Mouse (Mus musculus): ENCODE measurements at regions not wholly inside any gene's neighbourhood (a gene's known extent, or its start where the extent isn't known, plus 50 kb on each side); places are given as distances from the start of the nearest gene placed in this dataset.

DNA sequence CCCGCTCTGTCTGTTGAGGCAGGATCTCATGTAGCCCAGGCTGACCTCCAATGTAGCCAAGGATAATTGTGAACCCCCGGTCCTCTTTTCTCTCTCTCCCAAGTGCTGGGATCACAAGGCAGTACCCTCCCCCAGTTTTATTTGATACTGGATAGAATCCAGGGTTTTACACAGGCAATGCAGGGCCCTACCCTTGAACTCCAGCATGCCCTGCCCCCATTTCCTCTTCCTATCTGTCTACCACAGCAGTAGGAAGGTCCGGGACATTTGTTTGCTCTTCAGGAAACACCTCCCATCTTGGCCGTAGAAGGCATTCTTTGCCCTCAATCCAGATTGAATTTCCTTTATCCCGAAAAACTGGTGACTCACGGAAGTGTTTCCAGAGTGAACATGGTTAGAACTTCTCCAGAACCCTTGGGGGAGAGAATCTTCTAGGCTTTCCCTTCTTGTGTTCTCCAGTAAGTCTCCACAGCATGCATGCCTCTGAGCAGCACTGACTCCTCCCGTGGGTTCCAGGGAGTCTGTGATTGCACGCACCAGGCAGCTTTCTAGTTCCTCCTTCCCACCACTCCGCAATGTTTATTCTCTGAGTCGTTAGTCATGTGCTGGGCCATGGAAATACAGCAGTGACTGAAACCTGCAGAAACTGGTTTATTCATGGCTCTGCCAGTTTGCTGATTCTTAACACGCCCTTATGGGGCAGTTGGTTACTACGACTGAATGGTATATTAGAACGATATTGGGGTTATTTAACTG lies 146.3 kb upstream of the Zfp64 start:
- no peak for ATAC-seq
- no peak overlapping the region for H3K9ac ChIP-seq (replicated peaks)
- peaks cover 3% of the 10 kb centered on the region; the same call in 1 of the 2 replicates for H3K27me3 ChIP-seq
- H3K9me3 ChIP-seq, result peaks cover 11% of the 10 kb centered on the region; the same call in 1 of the 2 replicates
- no peak overlapping the region for H3K4me3 ChIP-seq (replicated peaks)
- 92% methylated on average over 13 of the region's 13 CpGs for WGBS
- H3K4me1 ChIP-seq (replicated peaks), result peaks cover 5% of the 10 kb centered on the region
- no peaks in the 10 kb centered on the region for H3K36me3 ChIP-seq
- H3K27ac ChIP-seq, result no peak overlapping the region
- no peak overlapping the region for H3K4me2 ChIP-seq (replicated peaks)

DNA sequence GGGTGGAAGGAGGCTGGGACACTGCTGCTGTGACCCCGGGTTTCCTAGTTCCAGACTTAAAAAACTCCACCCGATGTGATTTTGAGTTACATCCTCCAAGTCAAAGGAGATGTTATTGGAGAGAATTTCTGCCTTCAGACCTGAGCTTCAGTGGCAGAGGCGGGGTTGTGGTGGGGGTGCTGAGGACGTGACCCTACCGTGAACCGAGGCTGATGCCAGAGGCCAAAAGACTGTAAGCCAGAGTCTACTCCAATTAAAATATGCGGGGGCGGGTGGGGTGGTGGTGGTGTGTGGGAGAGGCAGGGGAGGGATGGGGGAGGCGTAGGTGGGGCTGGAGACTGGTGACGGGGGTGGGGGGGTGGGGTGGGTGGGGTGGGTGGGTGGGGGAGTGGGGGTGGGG lies 145.1 kb upstream of the Zfp64 start:
- no peak overlapping the region for H3K4me3 ChIP-seq (replicated peaks)
- peaks cover 3% of the 10 kb centered on the region; the same call in 1 of the 2 replicates for H3K27me3 ChIP-seq
- H3K4me2 ChIP-seq (replicated peaks), result no peak overlapping the region

DNA sequence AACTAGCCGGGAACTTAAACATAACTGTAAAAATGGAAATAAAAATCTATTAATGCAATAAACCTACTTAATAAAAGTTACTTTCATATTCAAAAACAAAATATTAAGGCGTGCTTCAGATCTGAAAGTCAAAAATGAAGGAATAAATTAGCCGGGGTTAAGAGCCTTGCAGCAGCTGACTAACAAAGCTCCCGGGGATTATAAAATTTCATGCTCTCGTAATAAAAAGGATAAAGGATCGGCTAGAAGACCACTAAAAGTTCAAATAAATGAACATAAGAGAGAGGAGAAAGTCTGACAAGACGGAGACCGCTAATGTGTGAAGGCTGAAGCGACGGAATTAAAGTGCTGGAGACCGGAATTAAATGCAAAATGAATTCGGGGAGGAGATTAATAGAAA lies 144.3 kb upstream of the Zfp64 start:
- Histone ChIP-seq H3K9me3 (peaks cover 11% of the 10 kb centered on the region; the same call in 1 of the 2 replicates), H3K36me3 (no peaks in the 10 kb centered on the region), H3K27ac (no peak overlapping the region), H3K4me1 (replicated peaks) (peaks cover 6% of the 10 kb centered on the region), H3K4me2 (replicated peaks) (no peak overlapping the region), H3K9ac (replicated peaks) (no peak overlapping the region), H3K27me3 (peaks cover 3% of the 10 kb centered on the region; the same call in 1 of the 2 replicates), H3K4me3 (replicated peaks) (no peak overlapping the region)
- no peak for ATAC-seq
- WGBS, result 43% methylated on average over 12 of the region's 12 CpGs

More for the DNA sequence above, 145.1 kb upstream of the Zfp64 start:
- no peak overlapping the region for H3K27ac ChIP-seq
- WGBS, result 96% methylated on average over 10 of the region's 10 CpGs
- ATAC-seq, result no peak
- no peak overlapping the region for H3K9ac ChIP-seq (replicated peaks)
- H3K9me3 ChIP-seq, result peaks cover 11% of the 10 kb centered on the region; the same call in 1 of the 2 replicates
- no peaks in the 10 kb centered on the region for H3K36me3 ChIP-seq
- H3K4me1 ChIP-seq (replicated peaks), result peaks cover 5% of the 10 kb centered on the region

- WGBS, result 85% methylated on average over 6 of the region's 6 CpGs
- H3K36me3 ChIP-seq, result no peaks in the 10 kb centered on the region
- no peak overlapping the region for H3K4me3 ChIP-seq (replicated peaks)
- peaks cover 3% of the 10 kb centered on the region; the same call in 1 of the 2 replicates for H3K27me3 ChIP-seq
- peaks cover 13% of the 10 kb centered on the region for H3K4me1 ChIP-seq (replicated peaks)
- H3K27ac ChIP-seq, result no peak overlapping the region
- no peak overlapping the region for H3K4me2 ChIP-seq (replicated peaks)
- ATAC-seq, result no peak
- peaks cover 11% of the 10 kb centered on the region; the same call in 1 of the 2 replicates for H3K9me3 ChIP-seq
- no peak overlapping the region for H3K9ac ChIP-seq (replicated peaks)
Observed at GRCm38 (mm10) chr2:169098591-169098990, 143.2 kb upstream of the Zfp64 start.

GRCm38 (mm10) chr2:169094011-169094754 lies 138.8 kb upstream of the Zfp64 start:
- Histone ChIP-seq H3K4me1 (replicated peaks) (peaks cover 7% of the 10 kb centered on the region; the same call in 1 of the 2 replicates), H3K9me3 (peaks cover 5% of the 10 kb centered on the region), H3K27ac (no peak overlapping the region), H3K36me3 (no peaks in the 10 kb centered on the region), H3K9ac (replicated peaks) (no peak overlapping the region), H3K4me2 (replicated peaks) (0 out of 2 replicates have a peak overlapping the region, but pooled peaks have one; percentile 2), H3K4me3 (replicated peaks) (no peak overlapping the region), H3K27me3 (peaks cover 3% of the 10 kb centered on the region; the same call in 1 of the 2 replicates)
- 39% methylated on average over 22 of the region's 22 CpGs for WGBS
- ATAC-seq, result no peak

DNA sequence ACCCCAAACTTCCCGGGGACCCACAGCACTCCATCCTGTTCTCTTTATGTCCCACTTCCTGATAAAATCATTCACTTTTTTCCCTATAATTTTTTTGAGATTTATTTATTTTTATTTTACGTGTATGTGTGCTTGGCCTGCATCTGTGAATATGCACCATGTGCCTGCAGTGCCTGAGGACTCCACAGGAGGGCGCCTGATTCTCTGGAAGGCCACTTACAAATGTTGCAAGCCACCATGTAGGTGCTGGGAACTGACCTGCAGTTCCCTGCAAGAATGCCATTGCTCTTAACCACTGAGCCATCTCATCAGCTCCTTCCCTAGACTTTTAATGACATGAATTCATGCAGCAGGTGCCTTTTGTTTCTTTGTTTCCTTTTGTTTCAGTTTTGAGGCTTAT lies 134.9 kb upstream of the Zfp64 start:
- 82% methylated on average over 3 of the region's 3 CpGs for WGBS
- H3K4me2 ChIP-seq (replicated peaks), result no peak overlapping the region
- peaks cover 5% of the 10 kb centered on the region for H3K9me3 ChIP-seq
- no peaks in the 10 kb centered on the region for H3K27me3 ChIP-seq
- no peak overlapping the region for H3K4me3 ChIP-seq (replicated peaks)
- H3K36me3 ChIP-seq, result no peaks in the 10 kb centered on the region
- H3K9ac ChIP-seq (replicated peaks), result no peak overlapping the region
- H3K27ac ChIP-seq, result no peak overlapping the region
- no peak for ATAC-seq
- peaks cover 7% of the 10 kb centered on the region; the same call in 1 of the 2 replicates for H3K4me1 ChIP-seq (replicated peaks)

DNA sequence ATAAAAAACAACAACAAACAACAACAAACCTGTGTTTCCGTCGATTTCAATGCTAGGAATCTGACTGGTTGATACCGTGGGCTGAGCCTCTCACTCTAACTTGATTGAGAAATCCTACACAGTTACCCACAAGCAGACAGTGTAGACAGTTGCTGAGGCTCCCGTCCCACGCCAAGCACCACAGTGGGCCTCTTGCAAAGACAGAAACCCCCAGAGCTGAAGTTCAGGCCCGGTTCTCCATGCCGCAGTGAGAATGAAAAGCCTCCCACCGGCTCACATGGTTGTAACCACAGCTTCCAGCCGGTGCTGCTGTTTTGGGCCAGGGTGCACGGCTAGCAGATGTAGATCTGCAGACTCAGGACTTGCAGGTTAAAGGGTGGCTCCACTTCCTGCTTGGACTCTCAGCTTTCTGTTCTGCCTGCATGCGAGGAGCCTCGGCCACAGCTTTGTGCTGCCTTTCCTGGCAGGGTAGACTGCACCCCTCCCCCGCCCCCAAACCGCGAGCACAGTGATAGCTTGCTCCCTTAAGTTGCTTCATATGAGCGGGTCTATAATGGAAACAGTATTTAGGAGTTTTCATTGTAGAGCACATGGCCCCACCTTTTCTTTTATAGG lies 133.6 kb upstream of the Zfp64 start:
- WGBS, result 82% methylated on average over 16 of the region's 16 CpGs
- no peaks in the 10 kb centered on the region; the same call in 1 of the 2 replicates for H3K4me1 ChIP-seq (replicated peaks)
- peaks cover 5% of the 10 kb centered on the region for H3K9me3 ChIP-seq

DNA sequence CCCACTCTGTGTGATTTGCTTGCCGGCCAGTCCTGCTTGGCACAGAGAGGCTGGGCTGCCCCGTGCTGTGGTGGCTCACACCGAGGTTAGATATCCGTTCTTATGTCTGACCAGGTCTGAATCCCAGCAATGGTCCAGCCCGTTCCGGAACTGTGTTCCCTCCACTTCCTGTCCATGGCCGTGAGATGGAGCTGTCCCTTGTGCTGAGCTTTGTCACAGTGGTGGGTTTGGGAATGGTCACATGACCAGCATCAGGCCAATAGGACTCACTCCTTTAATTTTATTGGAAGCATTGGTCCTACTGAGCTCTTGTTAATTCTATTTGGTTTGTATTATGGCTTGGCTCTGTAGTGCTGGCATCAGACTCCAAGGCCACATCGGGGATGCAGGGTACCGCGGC lies 132.9 kb upstream of the Zfp64 start:
- Histone ChIP-seq H3K9me3 (peaks cover 5% of the 10 kb centered on the region), H3K27me3 (no peaks in the 10 kb centered on the region), H3K4me2 (replicated peaks) (no peak overlapping the region), H3K4me3 (replicated peaks) (no peak overlapping the region), H3K36me3 (no peaks in the 10 kb centered on the region), H3K27ac (no peak overlapping the region), H3K9ac (replicated peaks) (no peak overlapping the region), H3K4me1 (replicated peaks) (no peaks in the 10 kb centered on the region)
- 86% methylated on average over 10 of the region's 10 CpGs for WGBS
- ATAC-seq, result no peak

More for the DNA sequence above, 133.6 kb upstream of the Zfp64 start:
- Histone ChIP-seq H3K4me3 (replicated peaks) (no peak overlapping the region), H3K4me2 (replicated peaks) (no peak overlapping the region), H3K36me3 (no peaks in the 10 kb centered on the region), H3K9ac (replicated peaks) (no peak overlapping the region), H3K27me3 (no peaks in the 10 kb centered on the region), H3K27ac (no peak overlapping the region)
- no peak for ATAC-seq

- H3K4me3 ChIP-seq (replicated peaks), result no peak overlapping the region
- no peaks in the 10 kb centered on the region for H3K36me3 ChIP-seq
- H3K27ac ChIP-seq, result no peak overlapping the region
- no peak overlapping the region for H3K4me2 ChIP-seq (replicated peaks)
- H3K27me3 ChIP-seq, result no peaks in the 10 kb centered on the region
- peaks cover 12% of the 10 kb centered on the region for H3K9me3 ChIP-seq
- no peak overlapping the region for H3K9ac ChIP-seq (replicated peaks)
- peaks cover 6% of the 10 kb centered on the region; the same call in 1 of the 2 replicates for H3K4me1 ChIP-seq (replicated peaks)
- ATAC-seq, result no peak
Observed at GRCm38 (mm10) chr2:169071267-169071666, 115.9 kb upstream of the Zfp64 start.

DNA sequence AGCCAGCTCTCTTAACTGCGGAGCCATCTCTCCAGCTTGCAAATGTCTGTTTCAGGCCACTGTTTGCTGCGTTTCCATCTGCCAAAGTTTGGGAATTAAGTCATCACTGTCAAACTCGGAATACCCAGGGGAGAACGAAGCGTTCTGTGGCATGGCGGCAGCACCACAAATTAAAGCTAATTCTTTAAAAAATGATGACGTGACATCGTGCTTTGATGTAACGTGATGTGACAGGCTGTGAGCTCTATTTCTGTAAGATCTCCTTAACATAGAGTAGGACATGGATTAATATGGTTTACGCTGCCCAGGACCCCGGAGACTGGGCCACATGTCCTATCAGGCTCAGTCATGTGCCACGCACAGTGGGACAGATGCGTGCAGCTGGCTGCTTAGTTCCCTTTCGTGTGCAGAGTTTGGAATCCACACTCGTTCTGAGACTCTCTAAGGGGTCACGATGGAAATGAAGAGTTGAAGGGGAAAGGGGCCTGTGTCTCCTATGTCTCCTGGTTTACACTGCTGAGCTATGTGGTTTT lies 109.8 kb upstream of the Zfp64 start:
- peaks cover 3% of the 10 kb centered on the region for H3K4me1 ChIP-seq (replicated peaks)
- 74% methylated on average over 16 of the region's 16 CpGs for WGBS
- no peaks in the 10 kb centered on the region for H3K9me3 ChIP-seq
- H3K36me3 ChIP-seq, result no peaks in the 10 kb centered on the region
- no peaks in the 10 kb centered on the region for H3K27me3 ChIP-seq
- no peak overlapping the region for H3K9ac ChIP-seq (replicated peaks)
- H3K27ac ChIP-seq, result no peak overlapping the region
- ATAC-seq, result no peak
- no peak overlapping the region for H3K4me3 ChIP-seq (replicated peaks)
- no peak overlapping the region for H3K4me2 ChIP-seq (replicated peaks)

DNA sequence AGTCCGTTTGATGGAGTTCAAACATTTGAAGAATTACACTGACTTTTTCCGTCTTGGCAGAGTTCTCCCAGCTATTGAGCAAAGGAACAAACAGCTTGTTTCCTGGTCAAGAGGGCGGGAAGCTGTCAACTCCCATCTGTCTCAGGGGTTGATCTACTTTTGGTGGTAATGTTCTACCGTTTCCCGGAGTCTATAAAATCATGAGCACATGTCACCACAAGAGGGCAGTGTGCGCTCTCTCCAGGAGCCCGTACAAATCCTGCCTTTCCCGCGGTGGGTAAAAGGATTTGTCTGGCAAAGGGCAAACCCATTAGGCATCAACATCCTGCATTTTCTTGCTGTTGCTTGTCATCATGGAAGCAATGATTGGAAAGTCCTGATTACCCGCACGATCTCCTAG lies 106.1 kb upstream of the Zfp64 start:
- WGBS, result 8% methylated on average over 11 of the region's 11 CpGs
- Histone ChIP-seq H3K36me3 (no peaks in the 10 kb centered on the region), H3K27ac (no peak overlapping the region), H3K4me2 (replicated peaks) (no peak overlapping the region), H3K27me3 (no peaks in the 10 kb centered on the region), H3K4me1 (replicated peaks) (peaks cover 3% of the 10 kb centered on the region), H3K9me3 (peaks cover 4% of the 10 kb centered on the region; the same call in 1 of the 2 replicates), H3K9ac (replicated peaks) (no peak overlapping the region), H3K4me3 (replicated peaks) (no peak overlapping the region)
- peak; percentile 40; the same call in 1 of the 2 replicates for ATAC-seq
